Mouse (Mus musculus) midbrain, embryonic 12.5 days (tissue): ENCODE measurements at regions not wholly inside any gene's neighbourhood (a gene's known extent, or its start where the extent isn't known, plus 50 kb on each side); places are given as distances from the start of the nearest gene placed in this dataset.
"Not testable (repeated sequence)": the region's sequence is repeated elsewhere in the genome, so short reads cannot be mapped to it uniquely, and the experiment has no call there.

Source experiments
- ATAC-seq: fragments of 200-750 bp; cut with Nextera tagmentation; 2 replicates; pipeline ENCODE4 v1.8.0; 2017; ENCODE audit warnings: low read depth, moderate TSS enrichment, moderate library complexity; ENCODE audit not compliant: low FRiP score
- H3K27ac ChIP-seq: fragments of 300-500 bp; sonication (generic); replicated peaks from 2 replicates; pipeline ENCODE4 v1.5.1; 2016; ENCODE audit warnings: mild to moderate bottlenecking
- H3K27me3 ChIP-seq: fragments of 300-500 bp; sonication (generic); 2 replicates; pipeline ENCODE4 v1.6.1; 2016; ENCODE audit warnings: mild to moderate bottlenecking
- H3K36me3 ChIP-seq: fragments of 300-500 bp; sonication (generic); 2 replicates; pipeline ENCODE4 v1.6.1; 2016
- H3K4me1 ChIP-seq: fragments of 300-500 bp; sonication (generic); 2 replicates; pipeline ENCODE4 v1.6.1; 2016
- H3K4me2 ChIP-seq: fragments of 300-500 bp; sonication (generic); replicated peaks from 2 replicates; pipeline ENCODE4 v1.6.1; 2016; ENCODE audit warnings: mild to moderate bottlenecking, moderate library complexity
- H3K4me3 ChIP-seq: fragments of 300-500 bp; sonication (generic); 2 replicates; pipeline ENCODE4 v1.5.1; 2016; ENCODE audit warnings: mild to moderate bottlenecking
- H3K9ac ChIP-seq: fragments of 300-500 bp; sonication (generic); replicated peaks from 2 replicates; pipeline ENCODE4 v1.6.1; 2016; ENCODE audit warnings: mild to moderate bottlenecking, moderate library complexity
- H3K9me3 ChIP-seq: fragments of 300-500 bp; sonication (generic); 2 replicates; pipeline ENCODE4 v1.6.1; 2016; ENCODE audit warnings: mild to moderate bottlenecking
- WGBS: fragments of 180-500 bp; shearing (Covaris S2); methylation state at CpG from one replicate; pipeline ENCODE4 v1.1.7; 2016; 5-methylcytosine and 5-hydroxymethylcytosine counted together

DNA sequence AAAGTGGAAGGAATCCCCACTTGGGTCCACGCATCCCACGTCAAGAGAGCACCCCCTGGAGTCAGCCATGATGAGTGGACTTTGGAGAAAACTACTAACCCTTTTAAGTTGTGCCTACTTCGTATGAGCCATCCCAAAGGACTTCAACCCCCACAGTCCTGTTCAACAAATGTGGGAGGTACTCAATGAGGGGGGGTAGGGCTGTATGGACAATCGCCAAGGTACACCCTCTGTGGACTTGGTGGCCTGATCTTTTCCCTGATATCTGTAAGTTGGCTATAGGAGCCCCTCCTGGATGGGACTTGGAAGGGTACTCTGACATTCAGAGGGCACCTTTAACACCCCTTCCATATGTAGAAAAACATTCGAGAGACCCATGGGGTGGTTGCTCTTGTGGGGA, 256.5 kb upstream of the Olfr161 start:
- not testable (repeated sequence) for H3K27ac ChIP-seq, H3K4me2 ChIP-seq, H3K9ac ChIP-seq, ATAC-seq, H3K4me1 ChIP-seq, H3K27me3 ChIP-seq, H3K9me3 ChIP-seq, H3K36me3 ChIP-seq, H3K4me3 ChIP-seq
- WGBS, result 86% methylated on average over 5 of the region's 5 CpGs

DNA sequence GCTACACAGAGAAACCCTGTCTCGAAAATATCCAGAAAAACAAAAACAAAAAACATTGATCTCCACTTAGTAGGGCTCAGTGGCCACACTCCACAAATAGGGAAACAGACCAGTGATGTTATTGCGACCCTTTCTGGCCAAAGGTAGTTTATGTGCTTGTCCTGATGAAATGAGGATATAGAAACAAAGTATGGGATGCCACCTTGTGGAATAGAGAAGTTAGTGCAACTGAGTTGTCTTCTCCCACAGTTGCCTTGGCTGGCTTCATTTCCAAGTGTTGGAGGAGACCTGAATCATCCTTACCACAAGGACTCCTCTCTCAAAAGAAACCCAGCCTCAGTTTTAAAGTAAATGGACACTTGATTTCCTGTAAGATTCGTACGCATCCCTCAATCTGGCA, 247.5 kb upstream of the Olfr161 start:
- not testable (repeated sequence) for H3K4me1 ChIP-seq, H3K27me3 ChIP-seq, H3K9ac ChIP-seq, H3K4me3 ChIP-seq, H3K4me2 ChIP-seq, H3K9me3 ChIP-seq, H3K27ac ChIP-seq, H3K36me3 ChIP-seq
- 35% methylated on average over 4 of the region's 4 CpGs for WGBS
- ATAC-seq, result 0 out of 2 replicates have a peak, but pooled peaks have one; percentile 14

DNA sequence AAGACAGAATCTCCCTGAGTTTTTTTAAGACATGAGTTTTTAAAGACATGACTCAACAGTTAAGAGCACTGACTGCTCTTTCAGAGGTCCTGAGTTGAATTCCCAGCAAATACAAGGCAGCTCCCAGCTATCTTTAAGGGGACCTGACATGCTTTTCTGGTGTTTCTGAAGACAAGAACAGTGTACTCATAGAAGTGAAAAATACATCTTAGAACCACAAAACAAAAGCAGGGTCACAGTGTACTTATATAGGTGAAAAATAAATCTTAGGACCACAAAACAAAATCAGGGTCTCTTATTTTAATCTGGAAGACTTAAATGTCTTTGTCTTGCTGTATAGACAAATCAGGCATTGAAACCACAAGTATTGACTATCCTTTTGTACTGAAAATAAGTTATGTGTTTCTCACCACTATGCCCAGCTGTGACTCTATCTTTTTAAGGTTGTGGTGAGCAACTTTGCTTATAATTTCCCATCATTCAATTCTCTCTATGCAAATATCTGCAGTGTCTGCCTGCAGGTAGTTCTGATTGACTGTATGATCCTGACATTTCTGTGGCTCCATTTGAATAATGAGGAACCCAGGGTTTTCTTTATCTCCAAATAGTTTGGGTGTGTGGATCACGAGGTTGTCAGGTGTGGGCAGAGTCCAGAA, 246.0 kb upstream of the Olfr161 start:
- H3K4me3 ChIP-seq, H3K36me3 ChIP-seq, ATAC-seq, H3K27ac ChIP-seq, H3K4me2 ChIP-seq, H3K9ac ChIP-seq, H3K9me3 ChIP-seq, H3K27me3 ChIP-seq, H3K4me1 ChIP-seq: not testable (repeated sequence)
- no CpG with 5 or more reads among the region's 1 CpGs for WGBS

DNA sequence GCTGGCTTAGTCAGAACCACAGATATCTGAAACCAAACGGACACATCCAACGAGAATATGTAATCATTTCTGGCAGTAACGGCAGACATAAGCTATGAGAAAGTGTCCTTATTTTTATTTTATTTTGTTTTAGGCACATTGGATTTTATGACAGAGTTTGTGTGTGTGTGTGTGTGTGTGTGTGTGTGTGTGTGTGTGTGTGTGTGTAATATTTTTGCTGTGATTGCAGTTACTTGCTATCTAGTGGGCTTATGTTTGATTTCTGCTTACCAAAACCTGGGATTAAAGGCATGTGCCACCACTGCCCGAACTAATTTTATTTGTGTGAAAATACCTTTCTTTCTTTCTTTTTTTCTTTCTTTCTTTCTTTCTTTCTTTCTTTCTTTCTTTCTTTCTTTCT, 241.5 kb upstream of the Olfr161 start:
- not testable (repeated sequence) for H3K4me1 ChIP-seq, H3K4me3 ChIP-seq, ATAC-seq, H3K27ac ChIP-seq, H3K27me3 ChIP-seq, H3K4me2 ChIP-seq, H3K9ac ChIP-seq, H3K9me3 ChIP-seq, H3K36me3 ChIP-seq
- WGBS, result 87% methylated on average over 1 of the region's 4 CpGs

DNA sequence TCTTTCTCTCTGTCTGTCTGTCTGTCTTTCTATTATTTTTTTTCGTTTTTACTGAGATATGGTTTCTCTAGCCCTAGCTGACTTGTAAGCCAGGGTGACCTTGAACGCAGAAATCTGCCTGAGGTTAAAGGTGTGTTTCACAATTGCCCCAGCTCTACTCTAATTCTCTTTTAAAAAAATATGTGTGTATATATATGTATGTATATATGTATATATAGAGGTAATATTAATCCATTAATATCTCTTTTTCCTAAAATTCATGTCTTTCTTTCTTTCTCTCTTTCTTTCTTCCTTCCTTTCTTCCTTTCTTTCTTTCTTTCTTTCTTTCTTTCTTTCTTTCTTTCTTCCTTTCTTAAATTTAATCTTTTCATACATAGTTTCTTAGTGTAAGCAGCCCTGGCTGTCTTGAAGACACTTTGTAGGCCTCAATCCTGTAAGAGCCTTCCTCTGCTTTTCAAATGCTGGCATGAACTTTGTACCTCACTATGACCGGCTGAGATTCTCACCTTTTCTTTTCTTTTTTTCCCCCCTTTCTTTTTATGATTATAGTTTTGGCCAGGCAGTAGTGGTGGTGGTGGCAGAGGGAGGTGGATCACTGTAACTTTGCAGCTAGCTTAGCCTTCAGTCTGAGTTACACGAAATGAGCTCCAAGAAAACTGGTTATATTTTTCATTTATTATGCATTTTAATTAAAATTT, 240.8 kb upstream of the Olfr161 start:
- WGBS, result 36% methylated on average over 3 of the region's 4 CpGs
- not testable (repeated sequence) for H3K9me3 ChIP-seq

DNA sequence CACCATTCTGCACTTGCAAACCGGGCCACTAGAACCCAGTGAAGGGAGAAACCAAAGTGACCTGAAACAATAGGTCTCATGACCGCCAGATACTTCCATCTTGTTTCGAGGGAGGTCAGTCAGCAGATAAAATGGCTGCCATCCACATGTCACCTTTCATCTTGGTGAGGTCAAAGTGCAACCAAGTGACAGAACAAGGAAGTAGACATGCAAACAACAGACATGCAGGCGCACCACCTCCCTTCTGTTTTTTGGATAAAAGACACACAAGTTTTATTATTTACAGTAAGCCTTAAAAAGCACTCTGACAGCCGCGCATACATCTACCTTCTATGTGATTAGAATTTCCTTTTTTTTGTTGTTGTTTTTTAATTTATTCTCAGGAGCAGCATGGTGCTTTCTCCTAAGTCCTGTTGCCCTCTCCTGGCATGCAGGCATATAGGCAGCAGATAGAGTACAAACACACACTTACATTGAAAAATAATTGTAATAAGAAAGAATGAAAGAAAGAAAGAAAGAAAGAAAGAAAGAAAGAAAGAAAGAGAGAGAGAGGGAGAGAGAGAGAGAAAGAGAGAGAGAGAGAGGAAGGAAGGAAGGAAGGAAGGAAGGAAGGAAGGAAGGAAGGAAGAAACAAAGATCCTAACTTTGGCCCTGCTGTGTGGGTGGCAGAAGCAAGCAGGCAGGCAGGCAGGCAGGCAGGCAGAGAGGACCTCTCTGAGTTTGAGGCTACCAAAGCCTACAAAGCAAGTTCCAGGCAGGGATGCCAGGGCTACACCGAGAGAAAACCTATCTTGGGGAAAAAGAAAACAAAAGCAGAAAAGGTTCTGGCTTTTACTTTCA, 240.0 kb upstream of the Olfr161 start:
- not testable (repeated sequence) for H3K4me1 ChIP-seq, H3K9ac ChIP-seq, H3K4me3 ChIP-seq, H3K36me3 ChIP-seq, H3K27me3 ChIP-seq, H3K27ac ChIP-seq, H3K4me2 ChIP-seq, H3K9me3 ChIP-seq
- WGBS, result 71% methylated on average over 7 of the region's 7 CpGs
- peak; percentile 89 for ATAC-seq

More for the DNA sequence above, 240.8 kb upstream of the Olfr161 start:
- not testable (repeated sequence) for H3K27ac ChIP-seq, H3K4me1 ChIP-seq, ATAC-seq, H3K9ac ChIP-seq, H3K36me3 ChIP-seq, H3K4me2 ChIP-seq, H3K27me3 ChIP-seq, H3K4me3 ChIP-seq

DNA sequence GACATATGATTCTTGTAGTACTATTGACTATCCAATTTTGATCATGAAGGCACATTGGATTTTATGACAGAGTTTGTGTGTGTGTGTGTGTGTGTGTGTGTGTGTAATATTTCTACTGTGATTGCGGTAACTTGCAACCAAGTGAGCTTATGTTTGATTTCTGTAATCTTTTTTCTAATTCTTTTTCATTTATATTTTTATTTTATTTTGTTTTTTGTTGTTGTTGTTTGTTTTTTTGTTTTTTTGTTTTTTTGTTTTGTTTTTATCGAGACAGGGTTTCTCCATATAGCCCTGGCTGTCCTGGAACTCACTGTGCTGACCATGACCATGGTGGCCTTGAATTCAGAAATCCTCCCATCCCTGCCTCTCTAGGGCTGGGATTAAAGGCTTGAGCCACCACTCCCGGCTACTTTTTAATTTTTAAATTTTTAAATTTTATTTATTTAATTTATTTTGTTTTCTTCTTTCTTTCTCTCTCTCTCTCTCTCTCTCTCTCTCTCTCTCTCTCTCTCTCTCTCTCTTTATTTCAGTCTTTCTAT, 239.3 kb upstream of the Olfr161 start:
- WGBS, result 81% methylated on average over 3 of the region's 3 CpGs

More for the DNA sequence above, 239.3 kb upstream of the Olfr161 start:
- not testable (repeated sequence) for H3K27ac ChIP-seq, H3K4me1 ChIP-seq, H3K4me3 ChIP-seq, H3K9me3 ChIP-seq, H3K36me3 ChIP-seq, H3K9ac ChIP-seq, H3K27me3 ChIP-seq, H3K4me2 ChIP-seq
- ATAC-seq, result peak; percentile 78; the same call in 1 of the 2 replicates
